Mouse (Mus musculus) limb, embryonic 10.5 days (tissue): ENCODE data around the gene Bcl7c. TPM values are rescaled to one million over a fixed set of nuclear protein-coding genes. Genes with fewer than 3 reads are reported as not detected.
A peak's percentile ranks its signal among the peaks of the same experiment; 100 is the strongest.

Experiments used
- DNase-seq: peaks from one replicate; pipeline ENCODE4 v3.0.0-alpha.2; 2017; ENCODE audit warnings: low spot score
- H3K27ac ChIP-seq: fragments of 300-500 bp; sonication (generic); 2 replicates; pipeline ENCODE4 v1.5.1; 2016; ENCODE audit warnings: mild to moderate bottlenecking
- H3K27me3 ChIP-seq: fragments of 300-500 bp; sonication (generic); 2 replicates; pipeline ENCODE4 v1.6.1; 2016; ENCODE audit warnings: low read depth, mild to moderate bottlenecking; ENCODE audit not compliant: poor library complexity, severe bottlenecking
- H3K36me3 ChIP-seq: fragments of 300-500 bp; sonication (generic); 2 replicates; pipeline ENCODE4 v1.6.1; 2016; ENCODE audit warnings: mild to moderate bottlenecking, moderate library complexity
- H3K4me1 ChIP-seq: fragments of 300-500 bp; sonication (generic); 2 replicates; pipeline ENCODE4 v1.6.1; 2016
- H3K4me3 ChIP-seq: fragments of 300-500 bp; sonication (generic); 2 replicates; pipeline ENCODE4 v1.5.1; 2016; ENCODE audit warnings: mild to moderate bottlenecking, moderate library complexity
- H3K9me3 ChIP-seq: fragments of 300-500 bp; sonication (generic); replicated peaks from 2 replicates; pipeline ENCODE4 v1.6.1; 2016; ENCODE audit warnings: mild to moderate bottlenecking
- WGBS: fragments of 180-500 bp; shearing (Covaris S2); methylation state at CpG from one replicate; pipeline ENCODE4 v1.1.7; 2016; 5-methylcytosine and 5-hydroxymethylcytosine counted together
- microRNA counts: library from miRNA; unstranded; fragments of <30 nt; microRNA quantifications from one replicate; lab custom pipeline; 2017
- microRNA-seq: library from miRNA; unstranded; fragments of <30 nt; microRNA quantifications from one replicate; pipeline ENCODE4, GENCODE M21; 2017
- polyA plus RNA-seq: library from polyadenylated mRNA; unstranded; fragments of >200 nt; fragmentation: Nextera tagmentation; extraction: Ambion mirVana; gene quantifications from 2 replicates; pipeline ENCODE4 v1.2.1, GENCODE M21; 2016

The Bcl7c gene
- polyA plus RNA-seq, 1 experiment from 2014 or later: 77.9 TPM

DNA sequence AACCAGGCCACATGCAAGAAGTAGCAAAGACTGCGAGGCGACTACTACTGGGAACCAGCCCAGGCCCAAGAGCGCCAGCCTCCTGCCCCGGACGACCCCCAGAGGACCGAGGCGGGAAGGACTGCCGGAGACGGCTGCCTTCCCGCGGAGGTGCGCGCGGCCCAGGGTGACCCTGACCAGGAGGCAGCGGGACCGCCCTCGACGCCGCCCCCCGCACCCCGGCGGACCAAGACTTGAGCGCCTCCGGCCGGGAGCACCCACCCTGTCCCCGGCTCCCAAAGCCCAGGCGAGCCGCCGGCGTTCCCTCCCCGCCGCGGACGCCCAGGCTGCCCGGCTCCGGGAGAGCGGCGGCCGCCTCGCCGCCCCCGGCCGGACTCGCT is 94.2 kb downstream of the Bcl7c start:
- Histone ChIP-seq H3K4me3 (peak overlapping the region; percentile 98), H3K27me3 (no peaks in the 10 kb centered on the region), H3K9me3 (no peaks in the 10 kb centered on the region), H3K27ac (peak overlapping the region; percentile 96), H3K36me3 (peaks cover 46% of the 10 kb centered on the region), H3K4me1 (peaks cover 27% of the 10 kb centered on the region)
- WGBS: under 1% methylated on average over 42 of the region's 44 CpGs
- DNase-seq: peak; percentile 73

- WGBS: 32% methylated on average over 8 of the region's 8 CpGs
- Histone ChIP-seq H3K9me3 (no peaks in the 10 kb centered on the region), H3K4me1 (peaks cover 27% of the 10 kb centered on the region), H3K27ac (peak overlapping the region; percentile 96), H3K4me3 (peak overlapping the region; percentile 98), H3K36me3 (peaks cover 50% of the 10 kb centered on the region), H3K27me3 (no peaks in the 10 kb centered on the region)
- no peak for DNase-seq
These were observed 94.6 kb downstream of the Bcl7c start for GRCm38 (mm10) chr7:127614091-127614490.

- Histone ChIP-seq H3K27me3 (no peaks in the 10 kb centered on the region), H3K27ac (no peak overlapping the region), H3K4me3 (peak overlapping the region; percentile 98), H3K36me3 (peaks cover 56% of the 10 kb centered on the region), H3K9me3 (no peaks in the 10 kb centered on the region), H3K4me1 (peaks cover 27% of the 10 kb centered on the region)
- no peak for DNase-seq
- 88% methylated on average over 8 of the region's 8 CpGs for WGBS
These were observed 95.2 kb downstream of the Bcl7c start for GRCm38 (mm10) chr7:127613501-127613900.

DNA sequence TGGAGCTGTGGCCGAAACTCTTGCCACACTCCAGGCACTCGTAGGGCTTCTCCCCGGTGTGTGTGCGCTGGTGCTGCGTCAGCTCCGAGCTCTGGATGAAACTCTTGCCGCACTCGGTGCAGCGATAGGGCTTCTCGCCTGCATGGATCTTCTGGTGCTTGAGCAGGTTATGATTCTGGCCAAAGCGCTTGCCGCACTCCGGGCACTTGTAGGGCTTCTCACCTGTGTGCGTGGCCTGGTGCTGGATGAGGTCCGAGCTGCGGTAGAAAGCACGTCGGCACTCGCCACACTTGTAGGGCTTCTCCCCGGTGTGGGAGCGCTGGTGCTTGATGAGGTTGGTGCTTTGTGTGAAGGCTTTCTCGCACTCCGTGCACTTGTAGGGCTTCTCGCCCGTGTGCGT is 97.2 kb downstream of the Bcl7c start:
- 96% methylated on average over 26 of the region's 26 CpGs for WGBS

More for the DNA sequence above, 97.2 kb downstream of the Bcl7c start:
- DNase-seq: no peak
- no peaks in the 10 kb centered on the region for H3K9me3 ChIP-seq
- no peak overlapping the region for H3K27ac ChIP-seq
- H3K4me1 ChIP-seq: peaks cover 20% of the 10 kb centered on the region
- H3K4me3 ChIP-seq: no peak overlapping the region
- no peaks in the 10 kb centered on the region for H3K27me3 ChIP-seq
- peaks cover 73% of the 10 kb centered on the region for H3K36me3 ChIP-seq

MicroRNA genes within 50 kb of the gene (microRNA counts, 519-probe panel; counts per million panel counts)
- microRNA mmu-miR-762 (lab: Ali Mortazavi, UCI): 684 counts per million, percentile 72 among the panel's probes with 10 or more counts

Small RNAs within 50 kb of the gene (microRNA-seq; reads per million reads assigned to microRNA genes)
- not detected for gene Mir762

Other genes with a start within 250 kb of the Bcl7c start
- 41.0 and 46.9 TPM in 2 replicates for gene Prr14, start 249.3 kb downstream of the Bcl7c start, polyA plus RNA-seq
- gene Fbrs, start 229.7 kb downstream of the Bcl7c start, polyA plus RNA-seq: 11.4 and 12.5 TPM in 2 replicates
- 70.9 and 80.4 TPM in 2 replicates for gene Srcap, start 196.9 kb downstream of the Bcl7c start, polyA plus RNA-seq
- gene Gm42715, start 189.3 kb downstream of the Bcl7c start, polyA plus RNA-seq: 15.4 and 17.1 TPM in 2 replicates
- 3.1 and 4.1 TPM in 2 replicates for gene Tmem265, start 147.5 kb downstream of the Bcl7c start, polyA plus RNA-seq
- 34.1 and 39.6 TPM in 2 replicates for gene Phkg2, start 135.6 kb downstream of the Bcl7c start, polyA plus RNA-seq
- gene Ccdc189, start 120.3 kb downstream of the Bcl7c start, polyA plus RNA-seq: 9.4 and 12.4 TPM in 2 replicates
- 62.2 and 69.6 TPM in 2 replicates for gene Rnf40, start 120.2 kb downstream of the Bcl7c start, polyA plus RNA-seq
- gene Zfp629, start 93.1 kb downstream of the Bcl7c start, polyA plus RNA-seq: 29.0 and 32.9 TPM in 2 replicates
- 11.1 and 14.2 TPM in 2 replicates for gene Ctf1, start 3.8 kb upstream of the Bcl7c start, polyA plus RNA-seq
- 0.28 and 0.73 TPM in 2 replicates for gene Ctf2, start 23.2 kb upstream of the Bcl7c start, polyA plus RNA-seq
- gene Fbxl19, start 35.6 kb upstream of the Bcl7c start, polyA plus RNA-seq: 9.4 and 10.8 TPM in 2 replicates
- 15.2 and 16.0 TPM in 2 replicates for gene Orai3, start 60.9 kb upstream of the Bcl7c start, polyA plus RNA-seq
- gene Setd1a, start 67.7 kb upstream of the Bcl7c start, polyA plus RNA-seq: 21.9 and 24.2 TPM in 2 replicates
- gene Gm49388, start 76.7 kb upstream of the Bcl7c start, polyA plus RNA-seq: not detected in 2 replicates
- gene Hsd3b7, start 91.7 kb upstream of the Bcl7c start, polyA plus RNA-seq: 5.5 and 8.2 TPM in 2 replicates
- 20.2 and 28.5 TPM in 2 replicates for gene Stx4a, start 115.4 kb upstream of the Bcl7c start, polyA plus RNA-seq
- 3.9 and 9.3 TPM in 2 replicates for gene Stx1b, start 115.6 kb upstream of the Bcl7c start, polyA plus RNA-seq
- gene Zfp646, start 167.3 kb upstream of the Bcl7c start, polyA plus RNA-seq: 20.0 and 20.3 TPM in 2 replicates
- gene Zfp668, start 167.9 kb upstream of the Bcl7c start, polyA plus RNA-seq: 47.9 and 48.0 TPM in 2 replicates
- gene Prss53, start 182.0 kb upstream of the Bcl7c start, polyA plus RNA-seq: 0.50 and 0.75 TPM in 2 replicates
- not detected in 2 replicates for gene Gm21974, start 186.5 kb upstream of the Bcl7c start, polyA plus RNA-seq
- gene Vkorc1, start 186.7 kb upstream of the Bcl7c start, polyA plus RNA-seq: 48.3 and 51.8 TPM in 2 replicates
- gene Bckdk, start 195.1 kb upstream of the Bcl7c start, polyA plus RNA-seq: 130 and 137 TPM in 2 replicates
- gene Kat8, start 203.6 kb upstream of the Bcl7c start, polyA plus RNA-seq: 48.0 and 53.0 TPM in 2 replicates
- 6.3 and 7.2 TPM in 2 replicates for gene Prss8, start 221.2 kb upstream of the Bcl7c start, polyA plus RNA-seq
- 9.7 and 10.1 TPM in 2 replicates for gene Prss36, start 237.8 kb upstream of the Bcl7c start, polyA plus RNA-seq